ENCODE assay signal across 8 mouse cellular contexts in genomic region chr10:128546361-128546760, GRCm38 (mm10). TPM values are rescaled to one million over a fixed set of nuclear protein-coding genes. Genes with fewer than 3 reads are reported as not detected.
DNase-seq lines count a peak whose midpoint lies in the region; ATAC-seq and TF ChIP-seq lines count a peak whose summit lies in the region.

No protein-coding gene starts in this region.

- no peak for TF ChIP-seq CTCF in ES-Bruce4 (IDR thresholded peaks at IDR 0.05; ENCODE audit: low read depth, low read length)

- no peaks in the 10 kb centered on the region for H3K9me3 ChIP-seq in ES-Bruce4 (replicated peaks; ENCODE audit: control insufficient read depth, insufficient read depth, low read length, poor library complexity, severe bottlenecking)
- H3K9me3 ChIP-seq in embryonic facial prominence, embryonic 15.5 days (replicated peaks): no peaks in the 10 kb centered on the region
- no peaks in the 10 kb centered on the region for H3K9me3 ChIP-seq in intestine, embryonic 14.5 days (ENCODE audit: control insufficient read depth, low read length)
- no peaks in the 10 kb centered on the region for H3K9me3 ChIP-seq in midbrain, embryonic 15.5 days

- 11% methylated on average over 4 of the region's 4 CpGs for WGBS in embryonic facial prominence, embryonic 15.5 days
- 14% methylated on average over 4 of the region's 4 CpGs for WGBS in intestine, embryonic 14.5 days
- WGBS in midbrain, embryonic 15.5 days: 20% methylated on average over 4 of the region's 4 CpGs

- peak overlapping the region; percentile 64 for H3K27ac ChIP-seq in ES-Bruce4 (ENCODE audit: insufficient read depth, low read length)
- peak overlapping the region; percentile 95 for H3K27ac ChIP-seq in embryonic facial prominence, embryonic 15.5 days (replicated peaks)
- H3K27ac ChIP-seq in intestine, embryonic 14.5 days (ENCODE audit: low read depth): peak overlapping the region; percentile 85
- peak overlapping the region; percentile 97 for H3K27ac ChIP-seq in midbrain, embryonic 15.5 days

- no peaks in the 10 kb centered on the region for H3K4me1 ChIP-seq in ES-Bruce4 (ENCODE audit: control insufficient read depth, insufficient read depth, low read length)
- peaks cover 13% of the 10 kb centered on the region; the same call in 1 of the 2 replicates for H3K4me1 ChIP-seq in embryonic facial prominence, embryonic 15.5 days
- peaks cover 7% of the 10 kb centered on the region; the same call in 1 of the 2 replicates for H3K4me1 ChIP-seq in intestine, embryonic 14.5 days (replicated peaks; ENCODE audit: control insufficient read depth, insufficient read depth, low read length)
- peaks cover 18% of the 10 kb centered on the region for H3K4me1 ChIP-seq in midbrain, embryonic 15.5 days

- DNase-seq in cerebellum, adult 9-11 months: peak; percentile 35
- no peak for DNase-seq in cerebellum, postnatal 4 days (ENCODE audit: low spot score in 2 of 2)
- DNase-seq in intestine, embryonic 14.5 days (ENCODE audit: low spot score): no peak
- DNase-seq in urinary bladder, postnatal 10 days (ENCODE audit: low spot score): no peak
- DNase-seq in layer of hippocampus, adult 9-10 months (ENCODE audit: low spot score): no peak

- H3K27me3 ChIP-seq in ES-Bruce4 (ENCODE audit: control insufficient read depth, insufficient read depth, low read length, poor library complexity, severe bottlenecking): no peaks in the 10 kb centered on the region
- no peaks in the 10 kb centered on the region for H3K27me3 ChIP-seq in embryonic facial prominence, embryonic 15.5 days
- no peaks in the 10 kb centered on the region for H3K27me3 ChIP-seq in intestine, embryonic 14.5 days (replicated peaks; ENCODE audit: control insufficient read depth, insufficient read depth, low read length)
- H3K27me3 ChIP-seq in midbrain, embryonic 15.5 days (replicated peaks): no peaks in the 10 kb centered on the region

- ATAC-seq in embryonic facial prominence, embryonic 15.5 days (ENCODE audit: insufficient number of reproducible peaks, low FRiP score, low TSS enrichment, low read depth): no peak
- ATAC-seq in intestine, embryonic 14.5 days (replicated peaks; ENCODE audit: low FRiP score, low TSS enrichment, low read depth): no peak
- no peak for ATAC-seq in midbrain, embryonic 15.5 days (replicated peaks)

- H3K4me3 ChIP-seq in ES-Bruce4 (ENCODE audit: low read depth, low read length): peak overlapping the region; percentile 87
- peak overlapping the region; percentile 80 for H3K4me3 ChIP-seq in embryonic facial prominence, embryonic 15.5 days (replicated peaks)
- peak overlapping the region; percentile 70 for H3K4me3 ChIP-seq in intestine, embryonic 14.5 days (ENCODE audit: low read depth, low read length)
- peak overlapping the region; percentile 68 for H3K4me3 ChIP-seq in midbrain, embryonic 15.5 days

- H3K36me3 ChIP-seq in ES-Bruce4 (ENCODE audit: control insufficient read depth, insufficient read depth, low read length, poor library complexity, severe bottlenecking): peaks cover 40% of the 10 kb centered on the region
- peaks cover 36% of the 10 kb centered on the region for H3K36me3 ChIP-seq in embryonic facial prominence, embryonic 15.5 days
- peaks cover 37% of the 10 kb centered on the region for H3K36me3 ChIP-seq in intestine, embryonic 14.5 days (ENCODE audit: control insufficient read depth, insufficient read depth, low read length)
- H3K36me3 ChIP-seq in midbrain, embryonic 15.5 days (replicated peaks): peaks cover 25% of the 10 kb centered on the region

- peak overlapping the region; percentile 81 for H3K4me2 ChIP-seq in embryonic facial prominence, embryonic 15.5 days (replicated peaks)
- peak overlapping the region; percentile 81 for H3K4me2 ChIP-seq in intestine, embryonic 14.5 days (ENCODE audit: low read length)
- peak overlapping the region; percentile 71 for H3K4me2 ChIP-seq in midbrain, embryonic 15.5 days

- H3K9ac ChIP-seq in ES-Bruce4 (ENCODE audit: low read depth, poor library complexity, severe bottlenecking): peak overlapping the region; percentile 100
- H3K9ac ChIP-seq in embryonic facial prominence, embryonic 15.5 days: no peak overlapping the region; the same call in none of the 2 replicates
- H3K9ac ChIP-seq in intestine, embryonic 14.5 days (ENCODE audit: low read length): peak overlapping the region; percentile 95
- peak overlapping the region; percentile 67; the same call in 1 of the 2 replicates for H3K9ac ChIP-seq in midbrain, embryonic 15.5 days

- TF ChIP-seq EP300 in ES-Bruce4 (IDR thresholded peaks at IDR 0.05; ENCODE audit: insufficient read depth, low read depth, low read length): no peak

- TF ChIP-seq POLR2A in ES-Bruce4 (IDR thresholded peaks at IDR 0.05; ENCODE audit: insufficient read depth, low read length): no peak

RNA-seq across cellular contexts. Expression of gene Zc3h10, which starts 1.2 kb away (rescaled TPM):
- polyA plus RNA-seq in ES-Bruce4 (2011; ENCODE audit: insufficient read depth, insufficient read length, low read depth, missing spikeins): 22.4 and 24.6 TPM in 2 replicates
- 15.8 and 16.0 TPM in 2 replicates for polyA plus RNA-seq in embryonic facial prominence, embryonic 15.5 days (2015; fragmentation: Nextera tagmentation; extraction: Ambion mirVana)
- 11.3 TPM in 2 replicates for polyA plus RNA-seq in intestine, embryonic 14.5 days (2014; fragmentation: Nextera tagmentation; extraction: Ambion mirVana)
- polyA plus RNA-seq in midbrain, embryonic 15.5 days (2015; fragmentation: Nextera tagmentation; extraction: Ambion mirVana): 20.8 and 22.7 TPM in 2 replicates

RNA-seq across cellular contexts. Expression of gene Rpl41, which starts 2.7 kb away (rescaled TPM):
- polyA plus RNA-seq in ES-Bruce4 (2011; ENCODE audit: insufficient read depth, insufficient read length, low read depth, missing spikeins): 3,771 and 3,978 TPM in 2 replicates
- 4,202 and 4,259 TPM in 2 replicates for polyA plus RNA-seq in embryonic facial prominence, embryonic 15.5 days (2015; fragmentation: Nextera tagmentation; extraction: Ambion mirVana)
- polyA plus RNA-seq in intestine, embryonic 14.5 days (2014; fragmentation: Nextera tagmentation; extraction: Ambion mirVana): 4,682 and 5,210 TPM in 2 replicates
- polyA plus RNA-seq in midbrain, embryonic 15.5 days (2015; fragmentation: Nextera tagmentation; extraction: Ambion mirVana): 2,126 and 2,161 TPM in 2 replicates

RNA-seq across cellular contexts. Expression of gene Pa2g4, which starts 19.4 kb away (rescaled TPM):
- polyA plus RNA-seq in ES-Bruce4 (2011; ENCODE audit: insufficient read depth, insufficient read length, low read depth, missing spikeins): 366 and 396 TPM in 2 replicates
- polyA plus RNA-seq in embryonic facial prominence, embryonic 15.5 days (2015; fragmentation: Nextera tagmentation; extraction: Ambion mirVana): 186 and 189 TPM in 2 replicates
- 248 and 252 TPM in 2 replicates for polyA plus RNA-seq in intestine, embryonic 14.5 days (2014; fragmentation: Nextera tagmentation; extraction: Ambion mirVana)
- 125 and 128 TPM in 2 replicates for polyA plus RNA-seq in midbrain, embryonic 15.5 days (2015; fragmentation: Nextera tagmentation; extraction: Ambion mirVana)

RNA-seq across cellular contexts. Expression of gene Esyt1, which starts 20.7 kb away (rescaled TPM):
- polyA plus RNA-seq in ES-Bruce4 (2011; ENCODE audit: insufficient read depth, insufficient read length, low read depth, missing spikeins): 20.1 and 20.5 TPM in 2 replicates
- polyA plus RNA-seq in embryonic facial prominence, embryonic 15.5 days (2015; fragmentation: Nextera tagmentation; extraction: Ambion mirVana): 43.3 and 44.0 TPM in 2 replicates
- 27.3 and 28.0 TPM in 2 replicates for polyA plus RNA-seq in intestine, embryonic 14.5 days (2014; fragmentation: Nextera tagmentation; extraction: Ambion mirVana)
- polyA plus RNA-seq in midbrain, embryonic 15.5 days (2015; fragmentation: Nextera tagmentation; extraction: Ambion mirVana): 10.5 and 11.1 TPM in 2 replicates

RNA-seq across cellular contexts. Expression of gene Erbb3, which starts 43.1 kb away (rescaled TPM):
- 39.4 and 41.7 TPM in 2 replicates for polyA plus RNA-seq in ES-Bruce4 (2011; ENCODE audit: insufficient read depth, insufficient read length, low read depth, missing spikeins)
- polyA plus RNA-seq in embryonic facial prominence, embryonic 15.5 days (2015; fragmentation: Nextera tagmentation; extraction: Ambion mirVana): 23.9 and 25.8 TPM in 2 replicates
- polyA plus RNA-seq in intestine, embryonic 14.5 days (2014; fragmentation: Nextera tagmentation; extraction: Ambion mirVana): 31.2 and 32.4 TPM in 2 replicates
- polyA plus RNA-seq in midbrain, embryonic 15.5 days (2015; fragmentation: Nextera tagmentation; extraction: Ambion mirVana): 0.42 and 0.56 TPM in 2 replicates
